ENCODE assay signal across 11 mouse cellular contexts in genomic region chr9:64231674-64232073, GRCm38 (mm10). TPM values are rescaled to one million over a fixed set of nuclear protein-coding genes. Genes with fewer than 3 reads are reported as not detected.
DNase-seq lines count a peak whose midpoint lies in the region; ATAC-seq and TF ChIP-seq lines count a peak whose summit lies in the region.
"Had no signal": no experiment of that assay in that cellular context is flagged by ENCODE, and none has a peak within 500 bp of the region (broad histone marks: within the 10 kb centered on the region; RNA-seq: fewer than 3 reads in every experiment).

No protein-coding gene starts in this region.

- WGBS in heart, embryonic 14.5 days, result 72% methylated on average over 3 of the region's 3 CpGs
- WGBS in lung, embryonic 16.5 days, result 67% methylated on average over 3 of the region's 3 CpGs
- 71% methylated on average over 3 of the region's 3 CpGs for WGBS in forebrain, embryonic 15.5 days
- 22% methylated on average over 3 of the region's 3 CpGs for WGBS in olfactory bulb, adult 2 months

- peak overlapping the region; percentile 36 to 67 for H3K27ac ChIP-seq in heart, embryonic 14.5 days (replicated peaks in 1 of 2; ENCODE audit: control insufficient read depth in 1 of 2, insufficient read depth in 1 of 2, low read depth in 2 of 2, low read length in 2 of 2)
- peak overlapping the region; percentile 56 for H3K27ac ChIP-seq in lung, embryonic 16.5 days (ENCODE audit: low read length)
- peak overlapping the region; percentile 65 for H3K27ac ChIP-seq in forebrain, embryonic 15.5 days (replicated peaks)
- H3K27ac ChIP-seq in olfactory bulb, adult 2 months (ENCODE audit: insufficient read depth, low read depth, low read length), result peak overlapping the region; percentile 90

- DNase-seq in heart, adult 9 months (ENCODE audit: low spot score in 2 of 2), result no peak
- no peak for DNase-seq in lung, postnatal 4 days
- DNase-seq in B cell, adult 2 months, result no peak
- DNase-seq: cerebellum, adult 2 months had no signal

- H3K4me2 ChIP-seq in heart, embryonic 14.5 days (ENCODE audit: low read length), result no peak overlapping the region
- H3K4me2 ChIP-seq in lung, embryonic 16.5 days (ENCODE audit: low read depth, low read length), result peak overlapping the region; percentile 13; the same call in 1 of the 2 replicates
- H3K4me2 ChIP-seq in forebrain, embryonic 15.5 days (replicated peaks), result no peak overlapping the region

- no peaks in the 10 kb centered on the region for H3K27me3 ChIP-seq in heart, embryonic 14.5 days (ENCODE audit: control insufficient read depth, insufficient read depth, low read length)
- H3K27me3 ChIP-seq in lung, embryonic 16.5 days (ENCODE audit: control insufficient read depth, insufficient read depth, low read depth, low read length), result no peaks in the 10 kb centered on the region
- no peaks in the 10 kb centered on the region for H3K27me3 ChIP-seq in forebrain, embryonic 15.5 days
- H3K27me3 ChIP-seq: CH12.LX had no signal

- peaks cover 5% of the 10 kb centered on the region; the same call in 1 of the 2 replicates for H3K36me3 ChIP-seq in heart, embryonic 14.5 days (ENCODE audit: control insufficient read depth, insufficient read depth, low read length)
- H3K36me3 ChIP-seq in lung, embryonic 16.5 days (ENCODE audit: control insufficient read depth, insufficient read depth, low read length), result no peaks in the 10 kb centered on the region
- no peaks in the 10 kb centered on the region for H3K36me3 ChIP-seq in forebrain, embryonic 15.5 days

- no peak for TF ChIP-seq POLR2A in olfactory bulb, adult 2 months (IDR thresholded peaks at IDR 0.05; ENCODE audit: insufficient read depth, low read depth, low read length)

- H3K4me3 ChIP-seq in heart, embryonic 14.5 days (ENCODE audit: control insufficient read depth in 1 of 2, insufficient read depth in 1 of 2, low read depth in 1 of 2, low read length in 2 of 2), result no peak overlapping the region
- H3K4me3 ChIP-seq in lung, embryonic 16.5 days (ENCODE audit: low read length), result no peak overlapping the region
- no peak overlapping the region for H3K4me3 ChIP-seq in forebrain, embryonic 15.5 days
- no peak overlapping the region for H3K4me3 ChIP-seq in olfactory bulb, adult 2 months (ENCODE audit: insufficient read depth, low read depth, low read length)

- peaks cover 9 to 27% of the 10 kb centered on the region in 2 experiments for H3K4me1 ChIP-seq in heart, embryonic 14.5 days (ENCODE audit: control insufficient read depth in 2 of 2, insufficient read depth in 2 of 2, low read length in 2 of 2)
- peaks cover 30% of the 10 kb centered on the region for H3K4me1 ChIP-seq in lung, embryonic 16.5 days (replicated peaks; ENCODE audit: control insufficient read depth, insufficient read depth, low read length)
- H3K4me1 ChIP-seq in forebrain, embryonic 15.5 days, result peaks cover 13% of the 10 kb centered on the region
- peaks cover 29% of the 10 kb centered on the region for H3K4me1 ChIP-seq in olfactory bulb, adult 2 months (ENCODE audit: control insufficient read depth, insufficient read depth, low read length)

- TF ChIP-seq CTCF in olfactory bulb, adult 2 months (IDR thresholded peaks at IDR 0.05; ENCODE audit: insufficient read depth, low read depth, low read length), result no peak

- H3K9ac ChIP-seq in heart, embryonic 14.5 days (ENCODE audit: low read length), result no peak overlapping the region
- no peak overlapping the region for H3K9ac ChIP-seq in lung, embryonic 16.5 days (ENCODE audit: low read length)
- no peak overlapping the region for H3K9ac ChIP-seq in forebrain, embryonic 15.5 days (replicated peaks)

- no peak for ATAC-seq in heart, embryonic 14.5 days (ENCODE audit: insufficient number of reproducible peaks, insufficient read depth, low FRiP score, low read depth)
- no peak for ATAC-seq in lung, embryonic 16.5 days (ENCODE audit: low read depth)
- no peak for ATAC-seq in forebrain, embryonic 15.5 days (replicated peaks)
- ATAC-seq in erythroid progenitor cell, adult 5-6 weeks (replicated peaks; ENCODE audit: low FRiP score, poor library complexity, severe bottlenecking), result no peak

- H3K9me3 ChIP-seq in heart, embryonic 14.5 days (ENCODE audit: control insufficient read depth, low read length), result no peaks in the 10 kb centered on the region
- H3K9me3 ChIP-seq in lung, embryonic 16.5 days (ENCODE audit: control insufficient read depth, low read length), result no peaks in the 10 kb centered on the region
- H3K9me3 ChIP-seq in forebrain, embryonic 15.5 days, result no peaks in the 10 kb centered on the region

RNA-seq across cellular contexts. Expression of gene Uchl4, which starts 3.3 kb away (rescaled TPM):
- 1.8 and 2.8 TPM in 2 replicates for polyA plus RNA-seq in heart, embryonic 14.5 days (2014; fragmentation: Nextera tagmentation; extraction: Ambion mirVana)
- 1.4 and 3.9 TPM in 2 replicates for polyA plus RNA-seq in lung, embryonic 16.5 days (2015; fragmentation: Nextera tagmentation; extraction: Ambion mirVana)
- 1.8 and 2.0 TPM in 2 replicates for polyA plus RNA-seq in forebrain, embryonic 15.5 days (2015; fragmentation: Nextera tagmentation; extraction: Ambion mirVana)
- polyA plus RNA-seq in olfactory bulb, adult 2 months (2012; ENCODE audit: insufficient read depth, insufficient read length, low replicate concordance, missing spikeins), result not detected in 2 replicates
- total RNA-seq in erythroid progenitor cell, adult 5-6 weeks (2015; ENCODE audit: low replicate concordance), result not detected in 2 replicates
- 0.15 TPM in 1 of 2 replicates, not detected in the other for total RNA-seq in erythroid progenitor cell, adult 5-6 weeks (2017; ENCODE audit: low replicate concordance)
- polyA plus RNA-seq: liver, adult 2 months had no signal

RNA-seq across cellular contexts. Expression of gene Map2k1, which starts 21.8 kb away (rescaled TPM):
- polyA plus RNA-seq in heart, embryonic 14.5 days (2014; fragmentation: Nextera tagmentation; extraction: Ambion mirVana), result 89.2 and 92.4 TPM in 2 replicates
- polyA plus RNA-seq in lung, embryonic 16.5 days (2015; fragmentation: Nextera tagmentation; extraction: Ambion mirVana), result 66.5 and 66.7 TPM in 2 replicates
- 46.0 and 47.8 TPM in 2 replicates for polyA plus RNA-seq in forebrain, embryonic 15.5 days (2015; fragmentation: Nextera tagmentation; extraction: Ambion mirVana)
- polyA plus RNA-seq in olfactory bulb, adult 2 months (2012; ENCODE audit: insufficient read depth, insufficient read length, low replicate concordance, missing spikeins), result 126 and 566 TPM in 2 replicates
- 10.1 and 23.1 TPM in 2 replicates for total RNA-seq in erythroid progenitor cell, adult 5-6 weeks (2015; ENCODE audit: low replicate concordance)
- total RNA-seq in erythroid progenitor cell, adult 5-6 weeks (2017; ENCODE audit: low replicate concordance), result 10.1 and 23.3 TPM in 2 replicates

RNA-seq across cellular contexts. Expression of gene Tipin, which starts 49.7 kb away (rescaled TPM):
- polyA plus RNA-seq in heart, embryonic 14.5 days (2014; fragmentation: Nextera tagmentation; extraction: Ambion mirVana), result 117 and 119 TPM in 2 replicates
- polyA plus RNA-seq in lung, embryonic 16.5 days (2015; fragmentation: Nextera tagmentation; extraction: Ambion mirVana), result 206 and 224 TPM in 2 replicates
- polyA plus RNA-seq in forebrain, embryonic 15.5 days (2015; fragmentation: Nextera tagmentation; extraction: Ambion mirVana), result 130 TPM in 2 replicates
- polyA plus RNA-seq in olfactory bulb, adult 2 months (2012; ENCODE audit: insufficient read depth, insufficient read length, low replicate concordance, missing spikeins), result not detected in 2 replicates
- 185 and 187 TPM in 2 replicates for total RNA-seq in erythroid progenitor cell, adult 5-6 weeks (2015; ENCODE audit: low replicate concordance)
- 132 and 168 TPM in 2 replicates for total RNA-seq in erythroid progenitor cell, adult 5-6 weeks (2017; ENCODE audit: low replicate concordance)

RNA-seq across cellular contexts. Expression of gene Snapc5, which starts 52.6 kb away (rescaled TPM):
- 27.6 and 29.8 TPM in 2 replicates for polyA plus RNA-seq in heart, embryonic 14.5 days (2014; fragmentation: Nextera tagmentation; extraction: Ambion mirVana)
- polyA plus RNA-seq in lung, embryonic 16.5 days (2015; fragmentation: Nextera tagmentation; extraction: Ambion mirVana), result 28.5 and 34.2 TPM in 2 replicates
- polyA plus RNA-seq in forebrain, embryonic 15.5 days (2015; fragmentation: Nextera tagmentation; extraction: Ambion mirVana), result 35.4 and 39.0 TPM in 2 replicates
- polyA plus RNA-seq in olfactory bulb, adult 2 months (2012; ENCODE audit: insufficient read depth, insufficient read length, low replicate concordance, missing spikeins), result not detected in 2 replicates
- 7.9 and 20.5 TPM in 2 replicates for total RNA-seq in erythroid progenitor cell, adult 5-6 weeks (2015; ENCODE audit: low replicate concordance)
- 10.8 and 15.1 TPM in 2 replicates for total RNA-seq in erythroid progenitor cell, adult 5-6 weeks (2017; ENCODE audit: low replicate concordance)

RNA-seq across cellular contexts. Expression of gene Rpl4, which starts 58.5 kb away (rescaled TPM):
- 778 and 789 TPM in 2 replicates for polyA plus RNA-seq in heart, embryonic 14.5 days (2014; fragmentation: Nextera tagmentation; extraction: Ambion mirVana)
- polyA plus RNA-seq in lung, embryonic 16.5 days (2015; fragmentation: Nextera tagmentation; extraction: Ambion mirVana), result 1,101 and 1,112 TPM in 2 replicates
- polyA plus RNA-seq in forebrain, embryonic 15.5 days (2015; fragmentation: Nextera tagmentation; extraction: Ambion mirVana), result 734 and 758 TPM in 2 replicates
- polyA plus RNA-seq in olfactory bulb, adult 2 months (2012; ENCODE audit: insufficient read depth, insufficient read length, low replicate concordance, missing spikeins), result 468 TPM in 1 of 2 replicates, not detected in the other
- 955 and 1,003 TPM in 2 replicates for total RNA-seq in erythroid progenitor cell, adult 5-6 weeks (2015; ENCODE audit: low replicate concordance)
- 556 and 679 TPM in 2 replicates for total RNA-seq in erythroid progenitor cell, adult 5-6 weeks (2017; ENCODE audit: low replicate concordance)

Comparison
In these comparisons a context has a peak if more than half of its experiments do, and no peak if none do; other contexts are left out.
1. RNA of gene Tipin, which starts 49.7 kb away (polyA plus RNA-seq): 206 to 224 TPM in lung, embryonic 16.5 days, 130 TPM in forebrain, embryonic 15.5 days and 117 to 119 TPM in heart, embryonic 14.5 days; not detected in olfactory bulb, adult 2 months; every median in the first group is over 100 times any median in the second.
2. Peak in every context shown above with its lines, with median percentiles within 50 percentile points of each other: H3K27ac ChIP-seq.